Mouse (Mus musculus) midbrain, embryonic 13.5 days (tissue): ENCODE results near the gene Specc1. TPM values are rescaled to one million over a fixed set of nuclear protein-coding genes. Genes with fewer than 3 reads are reported as not detected.

Source experiments
- ATAC-seq: fragments of 200-750 bp; cut with Nextera tagmentation; 2 replicates; pipeline ENCODE4 v1.8.0; 2017; ENCODE audit warnings: mild to moderate bottlenecking, moderate TSS enrichment, moderate library complexity
- H3K27ac ChIP-seq: fragments of 300-500 bp; sonication (generic); 2 replicates; pipeline ENCODE4 v1.5.1; 2015; ENCODE audit warnings: inconsistent platforms, mild to moderate bottlenecking, moderate library complexity
- H3K27me3 ChIP-seq: fragments of 300-500 bp; sonication (generic); 2 replicates; pipeline ENCODE4 v1.6.1; 2015; ENCODE audit warnings: mild to moderate bottlenecking, inconsistent platforms
- H3K36me3 ChIP-seq: fragments of 300-500 bp; sonication (generic); 2 replicates; pipeline ENCODE4 v1.6.1; 2015; ENCODE audit warnings: mild to moderate bottlenecking, inconsistent platforms
- H3K4me1 ChIP-seq: fragments of 300-500 bp; sonication (generic); replicated peaks from 2 replicates; pipeline ENCODE4 v1.6.1; 2015; ENCODE audit warnings: inconsistent platforms
- H3K4me2 ChIP-seq: fragments of 300-500 bp; sonication (generic); replicated peaks from 2 replicates; pipeline ENCODE4 v1.6.1; 2015; ENCODE audit warnings: moderate library complexity, mild to moderate bottlenecking, inconsistent platforms
- H3K4me3 ChIP-seq: fragments of 300-500 bp; sonication (generic); replicated peaks from 2 replicates; pipeline ENCODE4 v1.5.1; 2015; ENCODE audit warnings: mild to moderate bottlenecking, inconsistent platforms
- H3K9ac ChIP-seq: fragments of 300-500 bp; sonication (generic); replicated peaks from 2 replicates; pipeline ENCODE4 v1.6.1; 2015; ENCODE audit warnings: mild to moderate bottlenecking, inconsistent platforms
- H3K9me3 ChIP-seq: fragments of 300-500 bp; sonication (generic); 2 replicates; pipeline ENCODE4 v1.6.1; 2016; ENCODE audit warnings: mild to moderate bottlenecking, inconsistent platforms
- WGBS: fragments of 180-500 bp; shearing (Covaris S2); methylation state at CpG from one replicate; pipeline ENCODE4 v1.1.7; 2015; 5-methylcytosine and 5-hydroxymethylcytosine counted together
- polyA plus RNA-seq: library from polyadenylated mRNA; unstranded; fragments of >200 nt; fragmentation: Nextera tagmentation; extraction: Ambion mirVana; gene quantifications from 2 replicates; pipeline ENCODE4 v1.2.1, GENCODE M21; 2015

The Specc1 gene
- polyA plus RNA-seq, 1 experiment from 2014 or later: 15.2 TPM

DNA sequence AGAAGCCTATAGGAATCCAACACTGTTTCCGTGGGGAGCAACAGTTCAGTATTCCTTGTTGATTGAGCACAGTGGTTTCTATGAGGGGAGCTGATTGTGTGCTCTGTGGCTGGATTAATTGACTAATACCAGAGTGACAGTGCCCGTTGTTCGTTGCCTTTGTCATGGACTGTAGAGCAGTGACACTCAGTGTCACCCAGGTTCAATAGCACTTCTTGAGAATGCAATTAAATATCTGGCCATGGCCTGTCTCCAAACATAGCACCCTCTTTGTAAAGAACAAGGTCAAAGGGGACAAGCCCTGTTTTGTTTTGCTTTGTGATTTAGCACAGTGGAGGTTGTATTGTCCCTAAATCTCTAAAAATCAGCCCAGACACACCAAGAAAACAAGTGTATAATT lies 173.6 kb downstream of the Specc1 start:
- WGBS: 7% methylated on average over 3 of the region's 3 CpGs
- H3K4me3 ChIP-seq: no peak overlapping the region
- no peak overlapping the region for H3K27ac ChIP-seq
- peaks cover 18% of the 10 kb centered on the region for H3K36me3 ChIP-seq
- peaks cover 6% of the 10 kb centered on the region; the same call in 1 of the 2 replicates for H3K27me3 ChIP-seq
- no peak overlapping the region for H3K4me2 ChIP-seq
- no peak overlapping the region for H3K9ac ChIP-seq
- H3K9me3 ChIP-seq: no peaks in the 10 kb centered on the region
- no peak for ATAC-seq
- H3K4me1 ChIP-seq: peaks cover 13% of the 10 kb centered on the region

- ATAC-seq: no peak
- Histone ChIP-seq H3K9ac (no peak overlapping the region), H3K4me1 (peaks cover 13% of the 10 kb centered on the region), H3K4me3 (no peak overlapping the region), H3K9me3 (no peaks in the 10 kb centered on the region), H3K27ac (no peak overlapping the region), H3K4me2 (no peak overlapping the region), H3K36me3 (peaks cover 18% of the 10 kb centered on the region), H3K27me3 (peaks cover 6% of the 10 kb centered on the region; the same call in 1 of the 2 replicates)
- 24% methylated on average over 2 of the region's 2 CpGs for WGBS
Observed at GRCm38 (mm10) chr11:62130685-62131295, 174.2 kb downstream of the Specc1 start.

DNA sequence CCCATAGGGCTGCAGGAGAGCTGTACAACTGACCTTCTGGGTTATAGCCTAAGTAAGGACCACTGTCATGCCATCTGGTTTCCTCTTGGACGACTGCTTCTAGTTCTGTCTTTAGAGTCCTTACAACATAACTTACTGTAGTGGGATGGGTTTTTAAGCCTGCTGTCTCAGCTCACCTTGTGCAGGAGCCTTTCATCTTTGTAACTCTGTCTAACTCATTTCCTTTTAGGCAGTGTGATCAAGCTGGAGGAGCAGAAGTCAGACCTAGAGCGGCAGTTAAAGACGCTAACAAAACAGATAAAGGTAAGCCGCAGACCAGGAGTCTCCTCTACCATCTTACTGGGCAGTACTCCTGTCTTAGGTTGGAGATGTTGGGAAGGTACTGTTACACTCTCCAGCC lies 175.0 kb downstream of the Specc1 start:
- no peak overlapping the region for H3K9ac ChIP-seq
- no peak for ATAC-seq
- peaks cover 18% of the 10 kb centered on the region for H3K36me3 ChIP-seq
- no peaks in the 10 kb centered on the region for H3K9me3 ChIP-seq
- no peak overlapping the region for H3K4me3 ChIP-seq
- peaks cover 13% of the 10 kb centered on the region for H3K4me1 ChIP-seq
- no peak overlapping the region for H3K27ac ChIP-seq
- no peak overlapping the region for H3K4me2 ChIP-seq
- peaks cover 6% of the 10 kb centered on the region; the same call in 1 of the 2 replicates for H3K27me3 ChIP-seq
- WGBS: 89% methylated on average over 4 of the region's 4 CpGs

DNA sequence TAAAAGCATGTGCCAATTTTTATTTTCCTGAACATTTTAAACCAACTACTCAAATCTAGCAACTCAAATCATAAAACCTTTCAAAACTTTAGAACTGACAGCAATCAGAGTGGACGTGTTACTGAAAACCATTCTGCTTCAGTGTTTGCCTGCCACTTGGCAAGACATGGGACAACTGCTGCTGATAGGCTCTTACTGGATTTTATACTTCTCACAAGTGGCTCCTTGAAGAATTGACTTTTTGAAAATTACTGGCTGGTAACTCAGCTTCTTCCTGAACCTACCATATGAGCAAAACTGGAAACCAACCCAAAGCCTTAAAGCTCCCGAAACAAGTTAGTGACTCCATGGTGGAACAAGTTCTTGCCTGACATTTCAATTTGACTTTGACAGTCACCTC lies 177.6 kb downstream of the Specc1 start:
- Histone ChIP-seq H3K9ac (no peak overlapping the region), H3K4me1 (peaks cover 13% of the 10 kb centered on the region), H3K36me3 (peaks cover 19% of the 10 kb centered on the region), H3K4me3 (no peak overlapping the region), H3K27me3 (no peaks in the 10 kb centered on the region), H3K9me3 (no peaks in the 10 kb centered on the region), H3K27ac (no peak overlapping the region), H3K4me2 (no peak overlapping the region)
- WGBS: 95% methylated on average over 2 of the region's 2 CpGs
- no peak for ATAC-seq

DNA sequence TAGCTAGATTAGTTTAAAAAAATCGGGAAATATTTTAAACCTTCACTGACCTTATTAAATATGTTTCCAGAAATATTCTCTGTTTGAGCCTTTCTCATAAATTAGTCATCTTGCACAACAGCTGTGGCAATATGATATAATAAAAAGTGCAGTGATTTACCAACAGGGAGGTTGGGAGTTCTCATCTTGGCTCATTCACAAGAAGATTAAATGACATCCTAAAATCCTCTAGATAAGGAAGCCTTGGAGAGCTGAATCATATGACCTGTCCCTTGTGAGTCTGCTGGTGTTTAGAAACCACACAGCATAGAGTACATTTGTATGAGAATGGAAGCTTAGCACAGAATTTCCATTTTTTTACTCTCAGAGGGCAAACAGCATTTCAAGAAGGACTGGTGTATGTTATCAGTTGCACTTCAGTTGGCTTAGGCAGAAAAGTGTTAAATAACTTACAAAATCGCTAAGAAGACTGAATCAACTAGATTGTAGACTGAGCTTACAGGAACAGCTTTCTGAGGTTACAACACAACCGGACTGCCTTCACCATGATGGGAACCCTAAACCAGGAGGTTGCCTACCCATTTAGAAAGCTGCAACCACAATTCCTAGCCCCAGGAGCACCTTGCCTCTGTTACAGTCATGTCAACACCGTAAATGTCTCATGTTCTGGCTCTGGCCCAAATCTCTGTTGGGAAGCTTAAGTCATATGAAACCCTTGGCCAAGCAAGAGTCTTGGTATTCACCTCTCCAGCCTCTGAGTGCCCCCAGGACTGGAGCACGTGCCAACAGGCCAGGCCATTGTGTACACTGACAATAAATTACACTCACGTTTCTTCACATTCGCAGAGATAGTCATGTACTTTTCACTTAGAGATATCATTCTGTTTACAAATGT lies 188.9 kb downstream of the Specc1 start:
- no peak for ATAC-seq

DNA sequence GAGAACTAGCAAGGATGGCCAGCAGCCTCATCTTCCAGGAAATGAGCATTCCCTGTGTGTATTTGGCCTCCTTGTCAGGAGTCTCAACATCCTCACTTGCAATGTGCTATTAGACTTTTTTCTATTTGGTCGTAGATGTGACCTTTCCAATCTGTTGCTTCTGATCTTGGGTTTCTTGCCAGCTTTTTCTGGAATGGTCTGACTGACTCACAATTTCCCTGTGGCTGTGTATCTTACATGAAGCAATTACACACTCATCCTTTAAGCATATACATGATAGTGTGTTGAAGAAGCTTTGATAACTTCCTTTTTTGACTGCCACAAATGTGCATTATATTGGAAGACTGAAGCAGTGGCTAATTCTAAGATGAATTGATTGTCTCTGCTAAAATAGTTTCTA lies 190.1 kb downstream of the Specc1 start:
- peaks cover 23% of the 10 kb centered on the region for H3K36me3 ChIP-seq
- H3K4me1 ChIP-seq: no peaks in the 10 kb centered on the region
- ATAC-seq: no peak
- no peak overlapping the region for H3K9ac ChIP-seq
- WGBS: 90% methylated on average over 1 of the region's 1 CpGs
- no peaks in the 10 kb centered on the region for H3K27me3 ChIP-seq
- no peak overlapping the region for H3K4me3 ChIP-seq
- H3K9me3 ChIP-seq: no peaks in the 10 kb centered on the region
- no peak overlapping the region for H3K4me2 ChIP-seq
- no peak overlapping the region for H3K27ac ChIP-seq

More for the DNA sequence above, 188.9 kb downstream of the Specc1 start:
- Histone ChIP-seq H3K36me3 (peaks cover 23% of the 10 kb centered on the region), H3K9ac (no peak overlapping the region), H3K27ac (no peak overlapping the region), H3K9me3 (no peaks in the 10 kb centered on the region), H3K4me2 (no peak overlapping the region), H3K27me3 (no peaks in the 10 kb centered on the region), H3K4me1 (no peaks in the 10 kb centered on the region), H3K4me3 (no peak overlapping the region)
- 92% methylated on average over 7 of the region's 7 CpGs for WGBS

- peaks cover 23% of the 10 kb centered on the region for H3K36me3 ChIP-seq
- 96% methylated on average over 3 of the region's 3 CpGs for WGBS
- ATAC-seq: no peak
- no peak overlapping the region for H3K27ac ChIP-seq
- H3K9ac ChIP-seq: no peak overlapping the region
- H3K27me3 ChIP-seq: no peaks in the 10 kb centered on the region
- H3K4me3 ChIP-seq: no peak overlapping the region
- H3K9me3 ChIP-seq: no peaks in the 10 kb centered on the region
- H3K4me1 ChIP-seq: no peaks in the 10 kb centered on the region
- no peak overlapping the region for H3K4me2 ChIP-seq
Observed at GRCm38 (mm10) chr11:62148026-62148425, 191.5 kb downstream of the Specc1 start.

DNA sequence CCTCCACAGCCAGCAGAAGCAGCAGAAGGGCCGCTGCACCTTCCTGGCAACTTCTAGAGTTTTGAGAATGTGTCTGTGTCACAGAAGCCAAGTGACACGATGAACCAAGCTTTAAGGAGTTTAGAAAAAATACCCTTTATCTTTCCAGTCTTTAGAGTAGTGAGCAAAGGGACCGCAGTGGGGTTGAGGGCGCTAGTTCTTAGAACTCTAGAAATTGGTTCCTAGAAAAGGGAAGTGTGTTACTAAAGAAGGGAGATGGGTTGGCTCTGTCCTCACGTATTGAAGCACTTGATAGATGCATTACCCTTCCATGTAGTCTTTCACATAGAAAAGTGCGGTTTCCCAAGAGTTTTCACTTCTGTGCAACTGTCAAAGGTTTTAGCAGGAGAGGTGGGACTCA lies 191.9 kb downstream of the Specc1 start:
- no peak for ATAC-seq
- Histone ChIP-seq H3K4me3 (no peak overlapping the region), H3K9ac (no peak overlapping the region), H3K27me3 (no peaks in the 10 kb centered on the region), H3K4me1 (no peaks in the 10 kb centered on the region), H3K4me2 (no peak overlapping the region), H3K36me3 (peaks cover 23% of the 10 kb centered on the region), H3K27ac (no peak overlapping the region), H3K9me3 (no peaks in the 10 kb centered on the region)
- 93% methylated on average over 6 of the region's 6 CpGs for whole genome bisulfite sequencing

DNA sequence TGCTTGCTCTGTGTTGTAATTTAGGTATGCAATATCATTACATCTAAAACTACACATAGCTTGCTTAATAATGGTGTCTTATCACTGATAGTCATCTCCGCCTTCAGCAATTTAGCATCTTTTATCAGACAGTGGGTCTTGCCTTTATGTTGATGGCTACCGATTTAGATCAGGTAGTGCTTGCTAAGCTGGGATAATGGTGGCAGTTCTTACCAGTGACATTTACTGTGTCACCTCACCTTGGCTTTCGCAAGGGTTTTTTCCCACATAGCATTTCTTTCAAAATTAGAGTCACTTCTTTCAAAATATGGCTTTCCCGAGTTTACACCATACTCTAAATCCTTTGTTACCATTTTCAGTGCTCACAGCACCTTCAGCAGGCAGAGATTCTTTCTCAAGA lies 196.5 kb downstream of the Specc1 start:
- H3K4me1 ChIP-seq: no peaks in the 10 kb centered on the region
- H3K4me3 ChIP-seq: no peak overlapping the region
- no peak overlapping the region for H3K9ac ChIP-seq
- ATAC-seq: no peak
- no peak overlapping the region for H3K27ac ChIP-seq
- no peaks in the 10 kb centered on the region for H3K9me3 ChIP-seq
- no peaks in the 10 kb centered on the region for H3K27me3 ChIP-seq
- peaks cover 9% of the 10 kb centered on the region for H3K36me3 ChIP-seq
- H3K4me2 ChIP-seq: no peak overlapping the region
- 94% methylated on average over 4 of the region's 4 CpGs for WGBS

DNA sequence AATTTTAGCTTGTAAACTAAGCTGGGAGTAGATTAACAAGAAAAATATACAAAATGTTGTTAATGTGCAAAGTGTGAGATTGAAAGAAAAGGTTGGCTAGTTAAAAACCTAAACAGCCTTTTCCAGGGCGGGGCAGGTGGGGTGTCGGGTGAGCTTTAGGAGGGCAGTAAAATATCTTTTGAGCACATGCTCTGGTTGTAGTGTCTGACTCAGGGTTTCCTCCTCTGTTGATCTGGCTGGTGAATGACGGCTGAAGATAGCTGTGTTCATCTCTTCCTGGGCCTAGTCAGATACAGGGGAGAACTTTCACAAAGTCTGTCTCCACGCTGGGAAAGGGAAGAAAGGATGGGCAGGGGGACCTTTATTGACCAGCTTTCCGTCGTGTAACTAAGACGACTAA lies 203.2 kb downstream of the Specc1 start:
- Histone ChIP-seq H3K4me1 (no peaks in the 10 kb centered on the region), H3K4me3 (no peak overlapping the region), H3K36me3 (peaks cover 13% of the 10 kb centered on the region), H3K9me3 (no peaks in the 10 kb centered on the region), H3K4me2 (no peak overlapping the region), H3K27me3 (no peaks in the 10 kb centered on the region), H3K27ac (no peak overlapping the region), H3K9ac (no peak overlapping the region)
- 92% methylated on average over 7 of the region's 7 CpGs for WGBS
- ATAC-seq: no peak

DNA sequence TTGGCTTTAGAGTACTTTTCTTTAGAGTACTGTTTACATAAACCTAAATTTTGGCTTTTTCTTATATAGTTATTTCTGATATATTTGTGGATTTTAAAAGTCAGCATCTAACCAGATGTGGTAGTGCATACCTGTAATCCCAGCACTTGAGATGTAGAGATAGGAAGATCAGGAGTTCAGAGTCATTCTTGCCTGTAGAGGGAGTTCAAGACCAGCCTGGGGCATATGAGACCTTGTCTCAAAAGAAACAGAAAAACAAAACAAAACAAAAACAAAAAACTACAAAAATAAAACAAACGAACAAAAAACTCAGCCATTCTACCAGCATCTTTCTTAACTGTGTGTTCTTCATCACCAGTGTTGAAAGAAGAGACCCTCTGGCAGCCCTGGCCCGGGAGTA lies 204.9 kb downstream of the Specc1 start:
- Histone ChIP-seq H3K4me3 (no peak overlapping the region), H3K4me2 (no peak overlapping the region), H3K9me3 (no peaks in the 10 kb centered on the region), H3K36me3 (peaks cover 11% of the 10 kb centered on the region), H3K27me3 (no peaks in the 10 kb centered on the region), H3K27ac (no peak overlapping the region), H3K4me1 (0 out of 2 replicates have a peak, but pooled peaks cover 1% of the 10 kb centered on the region), H3K9ac (no peak overlapping the region)
- no peak for ATAC-seq
- WGBS: 94% methylated on average over 2 of the region's 2 CpGs

GRCm38 (mm10) chr11:62164357-62164756 lies 207.8 kb downstream of the Specc1 start:
- Histone ChIP-seq H3K27me3 (no peaks in the 10 kb centered on the region), H3K36me3 (peaks cover 16% of the 10 kb centered on the region; the same call in 1 of the 2 replicates), H3K4me3 (no peak overlapping the region), H3K9me3 (no peaks in the 10 kb centered on the region), H3K27ac (no peak overlapping the region), H3K4me1 (peaks cover 9% of the 10 kb centered on the region; the same call in 1 of the 2 replicates), H3K9ac (no peak overlapping the region), H3K4me2 (no peak overlapping the region)
- ATAC-seq: no peak
- 97% methylated on average over 3 of the region's 3 CpGs for WGBS
